In genomic region chr17:34092197-34092875, GRCm38 (mm10) we compare ENCODE assay signal across 13 mouse cellular contexts. TPM values are rescaled to one million over a fixed set of nuclear protein-coding genes. Genes with fewer than 3 reads are reported as not detected.
DNase-seq lines count a peak whose midpoint lies in the region; ATAC-seq and TF ChIP-seq lines count a peak whose summit lies in the region.
"Had no signal": no experiment of that assay in that cellular context is flagged by ENCODE, and none has a peak within 500 bp of the region (broad histone marks: within the 10 kb centered on the region; RNA-seq: fewer than 3 reads in every experiment).

Gene H2-Oa, plus strand, starts transcription at chr17:34092340.

- peak within 1 kb of the TSS; percentile 5; the same call in 1 of the 2 replicates for H3K4me2 ChIP-seq in liver, embryonic 12.5 days
- H3K4me2 ChIP-seq in liver, postnatal 0 days (ENCODE audit: low read depth, low read length): peak within 1 kb of the TSS; percentile 52
- no peak within 1 kb of the TSS for H3K4me2 ChIP-seq in midbrain, embryonic 14.5 days (ENCODE audit: low read length)
- H3K4me2 ChIP-seq: forebrain, embryonic 13.5 days had no signal

- no peaks in the 10 kb centered on the region for H3K9me3 ChIP-seq in liver, embryonic 12.5 days (replicated peaks)
- peaks cover 13% of the 10 kb centered on the region for H3K9me3 ChIP-seq in E14TG2a.4 (ENCODE audit: low read length)
- no peaks in the 10 kb centered on the region for H3K9me3 ChIP-seq in liver, postnatal 0 days (ENCODE audit: low read length)
- no peaks in the 10 kb centered on the region; the same call in 1 of the 2 replicates for H3K9me3 ChIP-seq in midbrain, embryonic 10.5 days (replicated peaks)
- H3K9me3 ChIP-seq in midbrain, embryonic 14.5 days (ENCODE audit: control insufficient read depth, low read length): no peaks in the 10 kb centered on the region
- H3K9me3 ChIP-seq: forebrain, embryonic 13.5 days; G1E had no signal

- H3K27ac ChIP-seq in liver, embryonic 12.5 days: no peak within 1 kb of the TSS
- H3K27ac ChIP-seq in liver, postnatal 0 days (ENCODE audit: low read depth): 0 out of 2 replicates have a peak within 1 kb of the TSS, but pooled peaks have one; percentile 39
- peak within 1 kb of the TSS; percentile 94 for H3K27ac ChIP-seq in thymus, adult 2 months (ENCODE audit: control insufficient read depth, insufficient read depth, low read length)
- H3K27ac ChIP-seq in midbrain, embryonic 10.5 days (replicated peaks): no peak within 1 kb of the TSS; the same call in 1 of the 2 replicates
- H3K27ac ChIP-seq in midbrain, embryonic 14.5 days (replicated peaks; ENCODE audit: low read depth, low read length): no peak within 1 kb of the TSS
- H3K27ac ChIP-seq: forebrain, embryonic 13.5 days had no signal

- TF ChIP-seq POLR2A in thymus, adult 2 months (IDR thresholded peaks at IDR 0.05; ENCODE audit: control insufficient read depth, extremely low read depth, insufficient read depth, low read length, poor library complexity): peak; percentile 50; the same call in 1 of the 2 replicates

- DNase-seq in liver: no peak
- no peak for DNase-seq in liver, postnatal 0 days
- DNase-seq in thymus, adult 2 months: peak; percentile 67
- DNase-seq in left cerebral cortex, adult 18-20 months (ENCODE audit: low spot score in 2 of 2): no peak
- no peak for DNase-seq in midbrain, embryonic 10.5 days (ENCODE audit: low spot score)
- no peak for DNase-seq in midbrain, embryonic 14.5 days
- DNase-seq: cerebellum, adult 11-12 months had no signal

- peaks cover 18% of the 10 kb centered on the region for H3K27me3 ChIP-seq in liver, embryonic 12.5 days (replicated peaks)
- peaks cover 7% of the 10 kb centered on the region; the same call in 1 of the 2 replicates for H3K27me3 ChIP-seq in E14TG2a.4 (ENCODE audit: insufficient read depth, low read length)
- H3K27me3 ChIP-seq in liver, postnatal 0 days (ENCODE audit: insufficient read depth, low read length): no peaks in the 10 kb centered on the region
- H3K27me3 ChIP-seq in thymus, adult 2 months (ENCODE audit: control insufficient read depth, insufficient read depth, low read length): no peaks in the 10 kb centered on the region
- no peaks in the 10 kb centered on the region for H3K27me3 ChIP-seq in midbrain, embryonic 10.5 days (ENCODE audit: low read depth, poor library complexity, severe bottlenecking)
- no peaks in the 10 kb centered on the region for H3K27me3 ChIP-seq in midbrain, embryonic 14.5 days (ENCODE audit: control insufficient read depth, insufficient read depth, low read length)
- H3K27me3 ChIP-seq: forebrain, embryonic 13.5 days had no signal

- H3K4me3 ChIP-seq in liver, embryonic 12.5 days: no peak within 1 kb of the TSS
- H3K4me3 ChIP-seq in E14TG2a.4 (replicated peaks; ENCODE audit: low read length): peak within 1 kb of the TSS; percentile 32; the same call in 1 of the 2 replicates
- H3K4me3 ChIP-seq in liver, postnatal 0 days (ENCODE audit: low read depth, low read length): 0 out of 2 replicates have a peak within 1 kb of the TSS, but pooled peaks have one; percentile 15
- H3K4me3 ChIP-seq in thymus, adult 2 months (ENCODE audit: control insufficient read depth, insufficient read depth, low read length): peak within 1 kb of the TSS; percentile 71
- no peak within 1 kb of the TSS; the same call in 1 of the 2 replicates for H3K4me3 ChIP-seq in midbrain, embryonic 10.5 days
- no peak within 1 kb of the TSS for H3K4me3 ChIP-seq in midbrain, embryonic 14.5 days (replicated peaks; ENCODE audit: low read depth, low read length)
- H3K4me3 ChIP-seq: forebrain, embryonic 13.5 days had no signal

- no peaks in the 10 kb centered on the region for H3K36me3 ChIP-seq in liver, embryonic 12.5 days
- H3K36me3 ChIP-seq in E14TG2a.4 (ENCODE audit: insufficient read depth, low read length): no peaks in the 10 kb centered on the region
- H3K36me3 ChIP-seq in liver, postnatal 0 days (replicated peaks; ENCODE audit: insufficient read depth, low read length): no peaks in the 10 kb centered on the region
- no peaks in the 10 kb centered on the region for H3K36me3 ChIP-seq in thymus, adult 2 months (ENCODE audit: control insufficient read depth, insufficient read depth, low read length)
- H3K36me3 ChIP-seq in midbrain, embryonic 10.5 days: no peaks in the 10 kb centered on the region
- no peaks in the 10 kb centered on the region for H3K36me3 ChIP-seq in midbrain, embryonic 14.5 days (ENCODE audit: control insufficient read depth, insufficient read depth, low read length)
- H3K36me3 ChIP-seq: G1E had no signal

- 16% methylated on average over 11 of the region's 11 CpGs for WGBS in liver, embryonic 12.5 days (ENCODE audit: insufficient replicate concordance)
- 13% methylated on average over 11 of the region's 11 CpGs for WGBS in liver, postnatal 0 days (ENCODE audit: insufficient replicate concordance)
- 3% methylated on average over 11 of the region's 11 CpGs for WGBS in thymus, adult 2 months
- WGBS in midbrain, embryonic 10.5 days: 48% methylated on average over 11 of the region's 11 CpGs
- WGBS in midbrain, embryonic 14.5 days: 49% methylated on average over 11 of the region's 11 CpGs

- 0 out of 2 replicates have a peak within 1 kb of the TSS, but pooled peaks have one; percentile 7 for H3K9ac ChIP-seq in liver, embryonic 12.5 days
- H3K9ac ChIP-seq in liver, postnatal 0 days (replicated peaks): 0 out of 2 replicates have a peak within 1 kb of the TSS, but pooled peaks have one; percentile 30
- no peak within 1 kb of the TSS for H3K9ac ChIP-seq in midbrain, embryonic 14.5 days (replicated peaks; ENCODE audit: low read length)
- H3K9ac ChIP-seq: forebrain, embryonic 13.5 days had no signal

- no peak for TF ChIP-seq CTCF in E14TG2a.4 (conservative IDR thresholded peaks at IDR 0.05; ENCODE audit: low read length)
- no peak for TF ChIP-seq CTCF in liver, postnatal 0 days (IDR thresholded peaks at IDR 0.05; ENCODE audit: low read depth)
- no peak for TF ChIP-seq CTCF in thymus, adult 2 months (IDR thresholded peaks at IDR 0.05; ENCODE audit: borderline replicate concordance, control insufficient read depth, extremely low read depth, insufficient read depth, low read length, poor library complexity)

- no peak for ATAC-seq in liver, embryonic 12.5 days
- ATAC-seq in liver, postnatal 0 days: no peak
- ATAC-seq in midbrain, embryonic 14.5 days (ENCODE audit: low FRiP score, low TSS enrichment): no peak
- ATAC-seq: forebrain, embryonic 13.5 days; hindbrain, embryonic 16.5 days had no signal

- 0 out of 2 replicates have a peak, but pooled peaks cover 8% of the 10 kb centered on the region for H3K4me1 ChIP-seq in liver, embryonic 12.5 days
- peaks cover 46% of the 10 kb centered on the region for H3K4me1 ChIP-seq in E14TG2a.4 (replicated peaks; ENCODE audit: low read depth, low read length)
- 0 out of 2 replicates have a peak, but pooled peaks cover 4% of the 10 kb centered on the region for H3K4me1 ChIP-seq in liver, postnatal 0 days (ENCODE audit: insufficient read depth)
- H3K4me1 ChIP-seq in thymus, adult 2 months (replicated peaks; ENCODE audit: control insufficient read depth, insufficient read depth, low read length): peaks cover 49% of the 10 kb centered on the region
- H3K4me1 ChIP-seq in midbrain, embryonic 10.5 days: peaks cover 16% of the 10 kb centered on the region
- H3K4me1 ChIP-seq in midbrain, embryonic 14.5 days (ENCODE audit: control insufficient read depth, insufficient read depth, low read length): no peaks in the 10 kb centered on the region
- H3K4me1 ChIP-seq: forebrain, embryonic 13.5 days had no signal

- TF ChIP-seq EP300 in liver, postnatal 0 days (IDR thresholded peaks at IDR 0.05; ENCODE audit: low read depth): no peak

RNA-seq across cellular contexts. Expression of gene H2-Oa, which starts in this region (rescaled TPM):
- polyA plus RNA-seq in liver, embryonic 12.5 days (2016; fragmentation: Nextera tagmentation; extraction: Ambion mirVana): 0.37 and 0.56 TPM in 2 replicates
- 0.72 and 0.85 TPM in 2 replicates for polyA plus RNA-seq in liver, postnatal 0 days (2015; fragmentation: Nextera tagmentation; extraction: Ambion mirVana)
- polyA plus RNA-seq in thymus, adult 2 months (2012; rRNA removed): 122 and 154 TPM in 2 replicates
- not detected for total RNA-seq in left cerebral cortex, adult 18-20 months (2021)
- polyA plus RNA-seq in midbrain, embryonic 10.5 days (2016; fragmentation: Nextera tagmentation; extraction: Ambion mirVana): 0.37 and 0.50 TPM in 2 replicates
- not detected in 2 replicates for polyA plus RNA-seq in midbrain, embryonic 14.5 days (2014; fragmentation: Nextera tagmentation; extraction: Ambion mirVana)
- polyA plus RNA-seq: forebrain, embryonic 13.5 days; G1E; neural tube, embryonic 14.5 days had no signal

Comparison
In these comparisons a context has a peak if more than half of its experiments do, and no peak if none do; other contexts are left out.
1. RNA of gene H2-Oa (polyA plus RNA-seq): 122 to 154 TPM in thymus, adult 2 months; 0.72 to 0.85 TPM in liver, postnatal 0 days, 0.37 to 0.50 TPM in midbrain, embryonic 10.5 days, 0.37 to 0.56 TPM in liver, embryonic 12.5 days and not detected in midbrain, embryonic 14.5 days; every median in the first group is over 10 times any median in the second.
2. H3K27ac ChIP-seq: peak in liver, postnatal 0 days (single experiment) and thymus, adult 2 months (single experiment); none in liver, embryonic 12.5 days (single experiment), midbrain, embryonic 10.5 days (single experiment) and midbrain, embryonic 14.5 days (single experiment).
3. H3K4me3 ChIP-seq: peak in E14TG2a.4 (single experiment), liver, postnatal 0 days (single experiment) and thymus, adult 2 months (single experiment); none in liver, embryonic 12.5 days (single experiment), midbrain, embryonic 10.5 days (single experiment) and midbrain, embryonic 14.5 days (single experiment).